Mouse (Mus musculus): ENCODE results near the gene Mansc4. TPM values are rescaled to one million over a fixed set of nuclear protein-coding genes. Genes with fewer than 3 reads are reported as not detected.

The Mansc4 gene
- polyA plus RNA-seq (2014; fragmentation: Nextera tagmentation; extraction: Ambion mirVana) = 0.22 and 0.32 TPM in 2 replicates

GRCm38 (mm10) chr6:147086594-147087225 lies at the start of gene Mansc4:
Gene Mansc4 (minus strand): TSS chr6:147087032.
- Histone ChIP-seq H3K4me3 (ENCODE audit: low read depth, low read length) (peak within 1 kb of the TSS; percentile 27), H3K27ac (ENCODE audit: low read depth, low read length) (no peak within 1 kb of the TSS), H3K4me2 (ENCODE audit: low read depth) (peak within 1 kb of the TSS; percentile 49), H3K27me3 (ENCODE audit: control insufficient read depth, insufficient read depth, low read length) (no peaks in the 10 kb centered on the region), H3K9me3 (ENCODE audit: control insufficient read depth, low read length) (no peaks in the 10 kb centered on the region), H3K36me3 (ENCODE audit: control insufficient read depth, insufficient read depth, low read length) (no peaks in the 10 kb centered on the region), H3K4me1 (ENCODE audit: control insufficient read depth, insufficient read depth, low read length) (0 out of 2 replicates have a peak, but pooled peaks cover 3% of the 10 kb centered on the region), H3K9ac (ENCODE audit: low read length) (peak within 1 kb of the TSS; percentile 57)
- WGBS = 7% methylated on average over 20 of the region's 20 CpGs
- no peak for ATAC-seq (ENCODE audit: insufficient read depth, low FRiP score, low TSS enrichment)
- peak; percentile 63 for DNase-seq (ENCODE audit: low spot score)

- Histone ChIP-seq H3K4me3 (ENCODE audit: low read depth, low read length) (no peak overlapping the region), H3K27me3 (ENCODE audit: control insufficient read depth, insufficient read depth, low read length) (no peaks in the 10 kb centered on the region), H3K4me1 (ENCODE audit: control insufficient read depth, insufficient read depth, low read length) (no peaks in the 10 kb centered on the region), H3K9me3 (ENCODE audit: control insufficient read depth, low read length) (no peaks in the 10 kb centered on the region), H3K9ac (ENCODE audit: low read length) (no peak overlapping the region), H3K27ac (ENCODE audit: low read depth, low read length) (no peak overlapping the region), H3K36me3 (ENCODE audit: control insufficient read depth, insufficient read depth, low read length) (no peaks in the 10 kb centered on the region), H3K4me2 (ENCODE audit: low read depth) (no peak overlapping the region)
- DNase-seq (ENCODE audit: low spot score) = no peak
- no peak for ATAC-seq (ENCODE audit: insufficient read depth, low FRiP score, low TSS enrichment)
- WGBS = 86% methylated on average over 10 of the region's 10 CpGs
Measured at GRCm38 (mm10) chr6:147127239-147127638, 40.4 kb upstream of the Mansc4 start.

GRCm38 (mm10) chr6:147121320-147121719 lies 34.5 kb upstream of the Mansc4 start:
- 71% methylated on average over 6 of the region's 6 CpGs for WGBS
- ATAC-seq (ENCODE audit: insufficient read depth, low FRiP score, low TSS enrichment) (no peak), DNase-seq (ENCODE audit: low spot score) (no peak)
- Histone ChIP-seq H3K27me3 (ENCODE audit: control insufficient read depth, insufficient read depth, low read length) (no peaks in the 10 kb centered on the region), H3K4me3 (ENCODE audit: low read depth, low read length) (no peak overlapping the region), H3K4me2 (ENCODE audit: low read depth) (no peak overlapping the region), H3K27ac (ENCODE audit: low read depth, low read length) (no peak overlapping the region), H3K36me3 (ENCODE audit: control insufficient read depth, insufficient read depth, low read length) (no peaks in the 10 kb centered on the region), H3K9ac (ENCODE audit: low read length) (no peak overlapping the region), H3K4me1 (ENCODE audit: control insufficient read depth, insufficient read depth, low read length) (no peaks in the 10 kb centered on the region), H3K9me3 (ENCODE audit: control insufficient read depth, low read length) (no peaks in the 10 kb centered on the region)

GRCm38 (mm10) chr6:147118190-147118589 lies 31.4 kb upstream of the Mansc4 start:
- Histone ChIP-seq H3K27me3 (ENCODE audit: control insufficient read depth, insufficient read depth, low read length) (no peaks in the 10 kb centered on the region), H3K4me1 (ENCODE audit: control insufficient read depth, insufficient read depth, low read length) (no peaks in the 10 kb centered on the region), H3K36me3 (ENCODE audit: control insufficient read depth, insufficient read depth, low read length) (no peaks in the 10 kb centered on the region), H3K9me3 (ENCODE audit: control insufficient read depth, low read length) (no peaks in the 10 kb centered on the region), H3K9ac (ENCODE audit: low read length) (no peak overlapping the region), H3K4me3 (ENCODE audit: low read depth, low read length) (no peak overlapping the region), H3K4me2 (ENCODE audit: low read depth) (no peak overlapping the region), H3K27ac (ENCODE audit: low read depth, low read length) (no peak overlapping the region)
- whole genome bisulfite sequencing = 84% methylated on average over 3 of the region's 3 CpGs
- DNase-seq (ENCODE audit: low spot score) (no peak), ATAC-seq (ENCODE audit: insufficient read depth, low FRiP score, low TSS enrichment) (no peak)

- 95% methylated on average over 7 of the region's 7 CpGs for WGBS
- no peaks in the 10 kb centered on the region for H3K36me3 ChIP-seq (ENCODE audit: control insufficient read depth, insufficient read depth, low read length)
- no peak overlapping the region for H3K4me3 ChIP-seq (ENCODE audit: low read depth, low read length)
- H3K27ac ChIP-seq (ENCODE audit: low read depth, low read length) = no peak overlapping the region
- no peak overlapping the region for H3K9ac ChIP-seq (ENCODE audit: low read length)
- H3K9me3 ChIP-seq (ENCODE audit: control insufficient read depth, low read length) = no peaks in the 10 kb centered on the region
- no peak for DNase-seq (ENCODE audit: low spot score)
- ATAC-seq (ENCODE audit: insufficient read depth, low FRiP score, low TSS enrichment) = no peak
- no peak overlapping the region for H3K4me2 ChIP-seq (ENCODE audit: low read depth)
- H3K4me1 ChIP-seq (ENCODE audit: control insufficient read depth, insufficient read depth, low read length) = no peaks in the 10 kb centered on the region
- no peaks in the 10 kb centered on the region for H3K27me3 ChIP-seq (ENCODE audit: control insufficient read depth, insufficient read depth, low read length)
Measured at GRCm38 (mm10) chr6:147117764-147118163, 30.9 kb upstream of the Mansc4 start.

- Histone ChIP-seq H3K9me3 (ENCODE audit: control insufficient read depth, low read length) (no peaks in the 10 kb centered on the region), H3K27ac (ENCODE audit: low read depth, low read length) (no peak overlapping the region), H3K27me3 (ENCODE audit: control insufficient read depth, insufficient read depth, low read length) (no peaks in the 10 kb centered on the region), H3K4me1 (ENCODE audit: control insufficient read depth, insufficient read depth, low read length) (no peaks in the 10 kb centered on the region), H3K9ac (ENCODE audit: low read length) (no peak overlapping the region), H3K36me3 (ENCODE audit: control insufficient read depth, insufficient read depth, low read length) (no peaks in the 10 kb centered on the region), H3K4me3 (ENCODE audit: low read depth, low read length) (no peak overlapping the region), H3K4me2 (ENCODE audit: low read depth) (no peak overlapping the region)
- DNase-seq (ENCODE audit: low spot score) (peak; percentile 86), ATAC-seq (ENCODE audit: insufficient read depth, low FRiP score, low TSS enrichment) (peak; percentile 55; the same call in 1 of the 2 replicates)
- WGBS = 13% methylated on average over 10 of the region's 10 CpGs
Measured at GRCm38 (mm10) chr6:147116579-147116978, 29.7 kb upstream of the Mansc4 start.

- Histone ChIP-seq H3K4me3 (ENCODE audit: low read depth, low read length) (no peak overlapping the region), H3K4me1 (ENCODE audit: control insufficient read depth, insufficient read depth, low read length) (no peaks in the 10 kb centered on the region), H3K27me3 (ENCODE audit: control insufficient read depth, insufficient read depth, low read length) (no peaks in the 10 kb centered on the region), H3K9ac (ENCODE audit: low read length) (no peak overlapping the region), H3K36me3 (ENCODE audit: control insufficient read depth, insufficient read depth, low read length) (0 out of 2 replicates have a peak, but pooled peaks cover 3% of the 10 kb centered on the region), H3K4me2 (ENCODE audit: low read depth) (no peak overlapping the region), H3K9me3 (ENCODE audit: control insufficient read depth, low read length) (no peaks in the 10 kb centered on the region), H3K27ac (ENCODE audit: low read depth, low read length) (no peak overlapping the region)
- WGBS = 91% methylated on average over 7 of the region's 7 CpGs
- DNase-seq (ENCODE audit: low spot score) (no peak), ATAC-seq (ENCODE audit: insufficient read depth, low FRiP score, low TSS enrichment) (no peak)
Measured at GRCm38 (mm10) chr6:147109283-147109682, 22.5 kb upstream of the Mansc4 start.

- WGBS = 93% methylated on average over 6 of the region's 6 CpGs
- Histone ChIP-seq H3K9me3 (ENCODE audit: control insufficient read depth, low read length) (no peaks in the 10 kb centered on the region), H3K36me3 (ENCODE audit: control insufficient read depth, insufficient read depth, low read length) (0 out of 2 replicates have a peak, but pooled peaks cover 3% of the 10 kb centered on the region), H3K27me3 (ENCODE audit: control insufficient read depth, insufficient read depth, low read length) (no peaks in the 10 kb centered on the region), H3K4me2 (ENCODE audit: low read depth) (no peak overlapping the region), H3K27ac (ENCODE audit: low read depth, low read length) (no peak overlapping the region), H3K4me3 (ENCODE audit: low read depth, low read length) (no peak overlapping the region), H3K9ac (ENCODE audit: low read length) (no peak overlapping the region), H3K4me1 (ENCODE audit: control insufficient read depth, insufficient read depth, low read length) (no peaks in the 10 kb centered on the region)
- DNase-seq (ENCODE audit: low spot score) (no peak), ATAC-seq (ENCODE audit: insufficient read depth, low FRiP score, low TSS enrichment) (no peak)
Measured at GRCm38 (mm10) chr6:147106716-147107115, 19.9 kb upstream of the Mansc4 start.

GRCm38 (mm10) chr6:147105529-147105928 lies 18.7 kb upstream of the Mansc4 start:
- 91% methylated on average over 1 of the region's 1 CpGs for WGBS
- 0 out of 2 replicates have a peak, but pooled peaks cover 3% of the 10 kb centered on the region for H3K36me3 ChIP-seq (ENCODE audit: control insufficient read depth, insufficient read depth, low read length)
- no peak overlapping the region for H3K4me2 ChIP-seq (ENCODE audit: low read depth)
- ATAC-seq (ENCODE audit: insufficient read depth, low FRiP score, low TSS enrichment) (peak; percentile 31; the same call in 1 of the 2 replicates), DNase-seq (ENCODE audit: low spot score) (no peak)
- H3K27me3 ChIP-seq (ENCODE audit: control insufficient read depth, insufficient read depth, low read length) = no peaks in the 10 kb centered on the region
- no peaks in the 10 kb centered on the region for H3K4me1 ChIP-seq (ENCODE audit: control insufficient read depth, insufficient read depth, low read length)
- no peak overlapping the region for H3K27ac ChIP-seq (ENCODE audit: low read depth, low read length)
- no peak overlapping the region for H3K4me3 ChIP-seq (ENCODE audit: low read depth, low read length)
- H3K9me3 ChIP-seq (ENCODE audit: control insufficient read depth, low read length) = no peaks in the 10 kb centered on the region
- no peak overlapping the region for H3K9ac ChIP-seq (ENCODE audit: low read length)
